Mouse (Mus musculus) forebrain, embryonic 14.5 days (tissue): ENCODE measurements around the gene Smc1b. TPM values are rescaled to one million over a fixed set of nuclear protein-coding genes. Genes with fewer than 3 reads are reported as not detected.
A peak's percentile ranks its signal among the peaks of the same experiment; 100 is the strongest.

Source experiments
- ATAC-seq: fragments of 200-750 bp; cut with Nextera tagmentation; 2 replicates; pipeline ENCODE4 v1.8.0; 2017; ENCODE audit warnings: mild to moderate bottlenecking, moderate library complexity
- DNase-seq: peaks from one replicate; pipeline ENCODE4 v3.0.0-alpha.2; 2015; ENCODE audit warnings: low spot score
- H3K27ac ChIP-seq: fragments of 300-500 bp; sonication (generic); 2 replicates; pipeline ENCODE4 v1.5.1; 2014; ENCODE audit warnings: low read depth, mild to moderate bottlenecking, control low read depth, low read length, moderate library complexity
- H3K27me3 ChIP-seq: fragments of 300-500 bp; sonication (generic); replicated peaks from 2 replicates; pipeline ENCODE4 v1.6.1; 2014; ENCODE audit warnings: low read length, control low read depth, mixed read lengths; ENCODE audit not compliant: control insufficient read depth, insufficient read depth
- H3K36me3 ChIP-seq: fragments of 300-500 bp; sonication (generic); 2 replicates; pipeline ENCODE4 v1.6.1; 2014; ENCODE audit warnings: low read length, control low read depth; ENCODE audit not compliant: control insufficient read depth, insufficient read depth
- H3K4me1 ChIP-seq: fragments of 300-500 bp; sonication (generic); 2 replicates; pipeline ENCODE4 v1.6.1; 2014; ENCODE audit warnings: antibody characterized with exemption, low read length, control low read depth; ENCODE audit not compliant: control insufficient read depth, insufficient read depth
- H3K4me2 ChIP-seq: fragments of 300-500 bp; sonication (generic); 2 replicates; pipeline ENCODE4 v1.6.1; 2014; ENCODE audit warnings: mild to moderate bottlenecking, control low read depth, low read length
- H3K4me3 ChIP-seq: fragments of 300-500 bp; sonication (generic); 2 replicates; pipeline ENCODE4 v1.5.1; 2014; ENCODE audit warnings: low read depth, low read length, control low read depth
- H3K9ac ChIP-seq: fragments of 300-500 bp; sonication (generic); 2 replicates; pipeline ENCODE4 v1.6.1; 2014; ENCODE audit warnings: mild to moderate bottlenecking, low read length, control low read depth, moderate library complexity
- H3K9me3 ChIP-seq: fragments of 300-500 bp; sonication (generic); replicated peaks from 2 replicates; pipeline ENCODE4 v1.6.1; 2016; ENCODE audit warnings: low read length, control low read depth, mixed read lengths; ENCODE audit not compliant: control insufficient read depth
- whole genome bisulfite sequencing: fragments of 180-500 bp; shearing (Covaris S2); extraction: QIAGEN DNeasy Blood & Tissue Kit; methylation state at CpG from one replicate; pipeline ENCODE4 v1.1.7; 2014; 5-methylcytosine and 5-hydroxymethylcytosine counted together
- polyA plus RNA-seq: library from polyadenylated mRNA; unstranded; fragments of >200 nt; fragmentation: Nextera tagmentation; extraction: Ambion mirVana; gene quantifications from 2 replicates; pipeline ENCODE4 v1.2.1, GENCODE M21; 2014

The Smc1b gene
- polyA plus RNA-seq, 1 experiment from 2014 or later = 0.09 TPM

- no peak overlapping the region for H3K9ac ChIP-seq
- no peak for ATAC-seq
- DNase-seq = no peak
- H3K4me3 ChIP-seq = no peak overlapping the region
- H3K4me2 ChIP-seq = no peak overlapping the region
- WGBS = 20% methylated on average over 4 of the region's 4 CpGs
- H3K27ac ChIP-seq = no peak overlapping the region
- no peaks in the 10 kb centered on the region for H3K9me3 ChIP-seq
- H3K36me3 ChIP-seq = no peaks in the 10 kb centered on the region
- no peaks in the 10 kb centered on the region for H3K27me3 ChIP-seq
- H3K4me1 ChIP-seq = no peaks in the 10 kb centered on the region
These were observed 104.0 kb downstream of the Smc1b start for GRCm38 (mm10) chr15:85027740-85028139.

- Histone ChIP-seq H3K9ac (no peak overlapping the region), H3K27me3 (no peaks in the 10 kb centered on the region), H3K4me3 (no peak overlapping the region), H3K4me1 (no peaks in the 10 kb centered on the region), H3K36me3 (no peaks in the 10 kb centered on the region), H3K27ac (no peak overlapping the region), H3K9me3 (no peaks in the 10 kb centered on the region), H3K4me2 (no peak overlapping the region)
- ATAC-seq = no peak
- WGBS = 88% methylated on average over 4 of the region's 4 CpGs
- no peak for DNase-seq
These were observed 105.6 kb downstream of the Smc1b start for GRCm38 (mm10) chr15:85026197-85026596.

- ATAC-seq = no peak
- no peaks in the 10 kb centered on the region for H3K9me3 ChIP-seq
- H3K9ac ChIP-seq = no peak overlapping the region
- H3K27ac ChIP-seq = no peak overlapping the region
- no peak for DNase-seq
- 71% methylated on average over 4 of the region's 4 CpGs for WGBS
- H3K27me3 ChIP-seq = no peaks in the 10 kb centered on the region
- no peaks in the 10 kb centered on the region for H3K4me1 ChIP-seq
- no peaks in the 10 kb centered on the region for H3K36me3 ChIP-seq
- no peak overlapping the region for H3K4me3 ChIP-seq
- no peak overlapping the region for H3K4me2 ChIP-seq
These were observed 109.6 kb downstream of the Smc1b start for GRCm38 (mm10) chr15:85022211-85022610.

GRCm38 (mm10) chr15:85016951-85017664, 114.7 kb downstream of the Smc1b start, which contains the start of gene Upk3a:
Gene Upk3a (plus strand): TSS chr15:85017141.
- WGBS = 8% methylated on average over 21 of the region's 21 CpGs
- DNase-seq = no peak
- H3K4me3 ChIP-seq = no peak within 1 kb of the TSS
- H3K27ac ChIP-seq = peak within 1 kb of the TSS; percentile 69; the same call in 1 of the 2 replicates
- no peak for ATAC-seq
- no peaks in the 10 kb centered on the region for H3K9me3 ChIP-seq
- no peak within 1 kb of the TSS for H3K9ac ChIP-seq
- no peaks in the 10 kb centered on the region for H3K36me3 ChIP-seq
- no peaks in the 10 kb centered on the region for H3K27me3 ChIP-seq
- H3K4me1 ChIP-seq = no peaks in the 10 kb centered on the region
- peak within 1 kb of the TSS; percentile 23 for H3K4me2 ChIP-seq

- Histone ChIP-seq H3K4me1 (peaks cover 4% of the 10 kb centered on the region; the same call in 1 of the 2 replicates), H3K36me3 (no peaks in the 10 kb centered on the region), H3K4me3 (no peak overlapping the region), H3K4me2 (no peak overlapping the region), H3K9ac (no peak overlapping the region), H3K9me3 (no peaks in the 10 kb centered on the region), H3K27me3 (no peaks in the 10 kb centered on the region), H3K27ac (no peak overlapping the region)
- peak; percentile 57 for DNase-seq
- 74% methylated on average over 11 of the region's 11 CpGs for WGBS
- ATAC-seq = peak; percentile 46; the same call in 1 of the 2 replicates
These were observed 116.0 kb downstream of the Smc1b start for GRCm38 (mm10) chr15:85015771-85016170.

Other genes starting within 250 kb of the Smc1b start
- 0.30 and 0.40 TPM in 2 replicates for gene Gm29666, start 211.9 kb downstream of the Smc1b start, polyA plus RNA-seq
- gene Nup50, start 208.6 kb downstream of the Smc1b start, polyA plus RNA-seq = 28.3 and 33.3 TPM in 2 replicates
- 14.1 and 16.1 TPM in 2 replicates for gene 5031439G07Rik, start 143.4 kb downstream of the Smc1b start, polyA plus RNA-seq
- 1.1 and 1.3 TPM in 2 replicates for gene Upk3a, start 114.8 kb downstream of the Smc1b start, polyA plus RNA-seq
- gene Fam118a, start 103.0 kb downstream of the Smc1b start, polyA plus RNA-seq = 29.2 and 29.4 TPM in 2 replicates
- gene Ribc2, start 114 bp upstream of the Smc1b start, polyA plus RNA-seq = 0.64 and 0.97 TPM in 2 replicates
- gene Fbln1, start 74.0 kb upstream of the Smc1b start, polyA plus RNA-seq = 48.9 and 52.1 TPM in 2 replicates
- 516 and 535 TPM in 2 replicates for gene Atxn10, start 204.3 kb upstream of the Smc1b start, polyA plus RNA-seq